In genomic region chr2:155098720-155099380, GRCm38 (mm10) we compare ENCODE assay signal across 10 mouse cellular contexts. TPM values are rescaled to one million over a fixed set of nuclear protein-coding genes. Genes with fewer than 3 reads are reported as not detected.
DNase-seq lines count a peak whose midpoint lies in the region; ATAC-seq and TF ChIP-seq lines count a peak whose summit lies in the region.
"Had no signal": no experiment of that assay in that cellular context is flagged by ENCODE, and none has a peak within 500 bp of the region (broad histone marks: within the 10 kb centered on the region; RNA-seq: fewer than 3 reads in every experiment).

No protein-coding gene starts in this region.

- in situ Hi-C loops in Patski (cut with MboI; ENCODE audit: low pct_unique_long_range_greater_than_20kb), result loop anchor here (25.0 kb wide), 1 partner anchor 288 kb away; the partner anchor contains the start of gene Trp53inp2

- CTCF ChIA-PET in Patski (lab: Charles Lee), result no interaction called here

- TF ChIP-seq CTCF in cerebellum, adult 2 months (IDR thresholded peaks at IDR 0.05; ENCODE audit: borderline replicate concordance, insufficient read depth, low read depth, low read length), result no peak
- peak; percentile 35 for TF ChIP-seq CTCF in left cerebral cortex, adult 2 months (IDR thresholded peaks at IDR 0.05)
- peak; percentile 38 for TF ChIP-seq CTCF in Patski (IDR thresholded peaks at IDR 0.05)

- 72% methylated on average over 9 of the region's 9 CpGs for WGBS in cerebellum, adult 2 months
- WGBS in limb, embryonic 10.5 days, result 86% methylated on average over 9 of the region's 9 CpGs

- no peaks in the 10 kb centered on the region for H3K36me3 ChIP-seq in limb, embryonic 10.5 days
- H3K36me3 ChIP-seq: heart, embryonic 13.5 days; midbrain, embryonic 13.5 days had no signal

- intact Hi-C loops in left cerebral cortex, adult 2 months (cut with DNase I), result no loop called here
- intact Hi-C loops in left cerebral cortex, postnatal 10 days (cut with DNase I), result no loop called here

- TF ChIP-seq POLR2A in cerebellum, adult 2 months (IDR thresholded peaks at IDR 0.05; ENCODE audit: borderline replicate concordance, insufficient read depth, low read length), result no peak

- no peak overlapping the region for H3K4me3 ChIP-seq in cerebellum, adult 2 months (replicated peaks; ENCODE audit: insufficient read depth, low read depth, low read length)
- no peak overlapping the region for H3K4me3 ChIP-seq in left cerebral cortex, adult 2 months
- no peak overlapping the region for H3K4me3 ChIP-seq in limb, embryonic 10.5 days
- H3K4me3 ChIP-seq: heart, embryonic 13.5 days; midbrain, embryonic 13.5 days had no signal

- H3K9me3 ChIP-seq in limb, embryonic 10.5 days (replicated peaks), result no peaks in the 10 kb centered on the region
- H3K9me3 ChIP-seq: heart, embryonic 13.5 days; midbrain, embryonic 13.5 days had no signal

- peak in 1 of 2 experiments; percentile 7 for DNase-seq in cerebellum, adult 2 months
- DNase-seq in left cerebral cortex, adult 2 months (ENCODE audit: extremely low spot score in 1 of 2, low spot score in 2 of 2), result no peak
- no peak for DNase-seq in left cerebral cortex, postnatal 10 days (ENCODE audit: extremely low spot score in 1 of 2, low spot score in 2 of 2)
- DNase-seq in Patski (ENCODE audit: low read depth, low spot score), result no peak
- peak; percentile 21 for DNase-seq in lung, postnatal 14 days
- no peak for DNase-seq in urinary bladder, postnatal 14 days (ENCODE audit: low spot score)
- DNase-seq in limb, embryonic 10.5 days (ENCODE audit: low spot score), result no peak

- H3K27ac ChIP-seq in cerebellum, adult 2 months (ENCODE audit: insufficient read depth, low read length), result peak overlapping the region; percentile 61; the same call in 1 of the 2 replicates
- peak overlapping the region; percentile 54; the same call in 1 of the 2 replicates for H3K27ac ChIP-seq in left cerebral cortex, adult 2 months
- no peak overlapping the region for H3K27ac ChIP-seq in limb, embryonic 10.5 days
- H3K27ac ChIP-seq: midbrain, embryonic 13.5 days had no signal

- POLR2A ChIA-PET in Patski (lab: Charles Lee), result no interaction called here

- ATAC-seq in cerebellum, adult (ENCODE audit: insufficient number of reproducible peaks, low FRiP score, low TSS enrichment), result no peak
- ATAC-seq in Patski, result no peak
- ATAC-seq: midbrain, embryonic 13.5 days had no signal

- H3K27me3 ChIP-seq in cerebellum, adult 2 months (ENCODE audit: control insufficient read depth, insufficient read depth, low read length), result no peaks in the 10 kb centered on the region
- no peaks in the 10 kb centered on the region for H3K27me3 ChIP-seq in Patski
- no peaks in the 10 kb centered on the region for H3K27me3 ChIP-seq in limb, embryonic 10.5 days (ENCODE audit: low read depth, poor library complexity, severe bottlenecking)
- H3K27me3 ChIP-seq: heart, embryonic 13.5 days; midbrain, embryonic 13.5 days had no signal

- peaks cover 3% of the 10 kb centered on the region for H3K4me1 ChIP-seq in cerebellum, adult 2 months (ENCODE audit: control insufficient read depth, insufficient read depth, low read length)
- no peaks in the 10 kb centered on the region for H3K4me1 ChIP-seq in limb, embryonic 10.5 days

RNA-seq across cellular contexts. Expression of gene Ahcy, which starts 24.6 kb away (rescaled TPM):
- 40.4 and 41.1 TPM in 2 replicates for polyA plus RNA-seq in cerebellum, adult 2 months (2012; rRNA removed)
- total RNA-seq in left cerebral cortex, adult 2 months (2021), result 10 to 100 TPM; 13.8 to 14.4 TPM
- 10 to 100 TPM; 14.0 to 14.8 TPM for total RNA-seq in left cerebral cortex, postnatal 10 days (2021)
- 6.3 TPM for polyA plus RNA-seq in Patski (2021)
- polyA plus RNA-seq in limb, embryonic 10.5 days (2016; fragmentation: Nextera tagmentation; extraction: Ambion mirVana), result 156 and 181 TPM in 2 replicates

RNA-seq across cellular contexts. Expression of gene Itch, which starts 34.5 kb away (rescaled TPM):
- 28.9 and 30.6 TPM in 2 replicates for polyA plus RNA-seq in cerebellum, adult 2 months (2012; rRNA removed)
- 10 to 100 TPM; 50.8 to 53.9 TPM for total RNA-seq in left cerebral cortex, adult 2 months (2021)
- 10 to 100 TPM; 35.2 to 35.3 TPM for total RNA-seq in left cerebral cortex, postnatal 10 days (2021)
- polyA plus RNA-seq in Patski (2021), result 51.0 TPM
- polyA plus RNA-seq in limb, embryonic 10.5 days (2016; fragmentation: Nextera tagmentation; extraction: Ambion mirVana), result 58.4 and 64.8 TPM in 2 replicates
